Mouse (Mus musculus) hematopoietic stem cell, adult 5-6 weeks (primary cell): ENCODE data around the gene Crybb2. TPM values are rescaled to one million over a fixed set of nuclear protein-coding genes. Genes with fewer than 3 reads are reported as not detected.
"Not testable (repeated sequence)": the region's sequence is repeated elsewhere in the genome, so short reads cannot be mapped to it uniquely, and the experiment has no call there.

ENCODE experiments used
- ATAC-seq, 2 experiments: fragments of 125-278 bp in 1 of 2; replicated peaks in 1 of 2; 2 replicates each; pipeline ENCODE4 v1.8.0; 2016 to 2017; ENCODE audit warnings: inconsistent platforms in 2 of 2, mild to moderate bottlenecking in 2 of 2, moderate number of reproducible peaks in 2 of 2, low read depth in 1 of 2, moderate TSS enrichment in 1 of 2; ENCODE audit not compliant: low FRiP score in 2 of 2, poor library complexity in 2 of 2, severe bottlenecking in 2 of 2, insufficient read depth in 1 of 2, low TSS enrichment in 1 of 2
- total RNA-seq: library from RNA; stranded (forward); fragments of 172-1452, 232-1000 nt; gene quantifications from 2 replicates; pipeline ENCODE4 v1.2.3, GENCODE M21; 2017

Gene Crybb2
- not detected in 2 replicates for total RNA-seq

DNA sequence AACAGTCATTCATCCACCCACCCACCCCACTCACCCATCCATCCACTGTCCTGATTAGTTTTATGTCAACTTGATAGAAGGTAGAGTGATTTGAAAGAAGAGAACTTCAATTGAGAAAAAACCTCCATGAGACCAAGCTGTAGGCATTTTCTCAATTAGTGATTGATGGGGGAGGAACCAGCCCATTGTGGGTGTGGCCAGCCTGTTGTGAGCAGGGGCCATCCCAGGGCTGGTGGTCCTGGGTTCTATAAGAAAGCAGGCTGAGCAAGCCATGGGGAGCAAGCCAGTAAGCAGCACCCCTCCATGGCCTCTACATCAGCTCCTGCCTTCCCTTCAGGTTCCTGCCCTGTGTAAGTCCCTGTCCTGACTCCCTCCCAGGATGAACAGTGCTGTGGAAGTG is at the start of gene Crybb2:
Gene Crybb2 (minus strand): TSS at position 101 of the 400 bp plus-strand sequence.
- no peak for ATAC-seq

GRCm38 (mm10) chr5:113119291-113119690 is 49.4 kb upstream of the Crybb2 start:
- ATAC-seq = no peak

DNA sequence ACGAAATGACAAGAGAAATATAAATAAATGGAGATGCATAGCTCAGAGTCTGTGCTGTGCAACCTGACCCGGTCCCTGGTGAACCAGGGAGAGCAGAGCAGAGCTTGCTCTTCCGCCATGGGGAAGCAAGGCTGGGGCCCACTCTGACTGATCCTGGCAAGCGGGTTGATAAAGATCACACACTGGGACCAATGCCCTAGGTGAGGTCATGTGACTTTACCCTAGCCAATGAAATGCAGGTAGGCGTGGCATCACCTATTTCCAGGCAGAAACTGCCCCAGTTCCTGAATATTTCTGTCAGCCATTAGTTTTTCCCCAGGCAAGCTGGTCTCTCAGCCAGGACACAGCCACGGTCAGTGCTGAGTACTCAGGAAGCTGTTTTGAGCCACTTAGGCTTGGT is 48.8 kb upstream of the Crybb2 start:
- ATAC-seq = peak; percentile 33 to 57; a peak in 3 of 4 replicates

GRCm38 (mm10) chr5:113117361-113117760 is 47.4 kb upstream of the Crybb2 start:
- ATAC-seq = no peak

DNA sequence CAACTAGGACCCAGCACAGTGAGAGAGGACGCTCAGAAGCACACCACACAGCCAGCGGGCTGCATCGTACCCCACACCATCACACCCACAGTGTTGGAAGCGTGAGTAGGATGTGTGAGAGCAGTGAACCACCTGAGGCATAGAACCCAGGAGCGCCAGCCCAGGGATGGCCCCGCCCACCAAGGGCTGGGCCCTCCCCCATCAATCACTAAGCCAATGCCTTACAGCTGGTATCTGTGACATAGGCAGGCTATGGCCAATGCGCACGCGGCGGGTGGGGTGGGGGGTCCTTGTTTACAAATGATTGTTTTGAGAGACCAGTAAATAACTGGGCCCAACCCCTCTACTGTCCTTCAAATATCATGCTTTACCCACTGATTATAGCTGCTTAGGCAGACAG is 46.0 kb upstream of the Crybb2 start:
- no peak for ATAC-seq

DNA sequence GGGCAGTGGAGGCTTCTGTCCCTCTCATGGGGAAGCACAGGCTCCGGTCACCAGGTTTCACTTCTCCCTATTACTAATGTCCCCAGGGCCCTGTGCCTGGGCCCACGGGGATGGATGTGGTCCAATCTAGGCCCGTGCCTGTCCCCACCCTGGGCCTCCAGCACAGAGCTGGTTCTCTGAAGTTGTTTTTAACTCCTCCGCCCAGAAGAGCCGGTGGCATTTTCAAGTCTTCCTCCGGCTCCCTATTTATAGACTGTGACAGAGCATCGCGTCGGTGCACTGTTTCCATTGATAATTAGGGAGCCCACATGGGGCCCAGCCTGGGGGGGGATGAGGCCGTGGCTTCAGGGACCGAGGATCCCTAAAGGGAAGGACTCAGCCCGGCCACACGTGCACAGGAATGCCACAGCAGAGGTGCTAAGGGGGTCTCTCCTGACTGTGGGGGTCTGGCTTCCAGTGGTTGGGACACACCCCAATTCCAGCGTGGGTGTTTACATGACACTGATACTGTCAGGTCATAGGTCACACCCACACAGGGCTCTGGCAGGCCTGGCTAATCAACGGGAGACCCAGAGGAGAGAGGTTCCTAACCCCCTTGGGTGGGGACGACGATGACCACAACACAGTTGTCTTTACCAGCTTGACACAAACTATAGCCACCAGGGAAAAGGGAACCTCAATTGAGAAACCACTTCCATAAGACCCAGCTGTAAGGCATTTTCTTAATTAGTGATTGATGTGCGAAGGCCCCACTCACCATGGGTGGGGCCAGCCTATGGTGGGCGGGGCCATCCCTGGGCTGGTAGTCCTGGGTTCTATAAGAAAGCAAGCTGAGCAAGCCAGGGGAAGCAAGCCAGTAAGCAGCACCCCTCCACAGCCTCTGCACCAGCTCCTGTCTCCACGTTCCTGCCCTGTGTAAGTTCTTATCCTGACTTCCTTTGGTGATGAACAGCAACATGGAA is 44.6 kb upstream of the Crybb2 start:
- ATAC-seq = peak; percentile 8 to 32; a peak in 1 of 4 replicates

DNA sequence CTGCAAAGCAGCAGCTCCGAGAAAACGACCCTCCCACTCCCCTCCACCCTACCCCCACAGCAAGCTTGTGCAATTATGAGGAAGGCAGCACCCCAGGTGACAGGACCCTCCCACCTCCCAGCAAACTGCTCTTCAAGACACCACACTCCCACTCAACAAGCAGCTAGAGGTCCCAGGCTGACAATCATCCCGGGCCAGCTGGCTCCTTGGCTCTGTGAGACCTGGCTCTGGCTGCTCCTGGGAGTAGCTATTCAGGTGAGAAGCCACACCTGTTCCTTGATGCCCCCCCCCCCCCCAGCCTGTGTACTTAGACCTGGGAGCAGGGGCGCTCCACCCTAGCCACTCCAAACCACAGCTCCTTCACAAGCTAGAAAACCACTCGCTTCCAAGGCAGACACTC is 43.2 kb upstream of the Crybb2 start:
- ATAC-seq = no peak

- 0 out of 4 replicates have a peak, but pooled peaks of 1 of the 2 experiments have one; percentile 8 for ATAC-seq
These were observed 41.4 kb upstream of the Crybb2 start for GRCm38 (mm10) chr5:113111336-113111735.

GRCm38 (mm10) chr5:113110929-113111328 is 41.0 kb upstream of the Crybb2 start:
- 0 out of 4 replicates have a peak, but pooled peaks of 1 of the 2 experiments have one; percentile 5 for ATAC-seq

- not testable (repeated sequence) for ATAC-seq
These were observed 39.7 kb upstream of the Crybb2 start for GRCm38 (mm10) chr5:113109651-113110050.

GRCm38 (mm10) chr5:113108165-113108764 is 38.3 kb upstream of the Crybb2 start:
- ATAC-seq = no peak

DNA sequence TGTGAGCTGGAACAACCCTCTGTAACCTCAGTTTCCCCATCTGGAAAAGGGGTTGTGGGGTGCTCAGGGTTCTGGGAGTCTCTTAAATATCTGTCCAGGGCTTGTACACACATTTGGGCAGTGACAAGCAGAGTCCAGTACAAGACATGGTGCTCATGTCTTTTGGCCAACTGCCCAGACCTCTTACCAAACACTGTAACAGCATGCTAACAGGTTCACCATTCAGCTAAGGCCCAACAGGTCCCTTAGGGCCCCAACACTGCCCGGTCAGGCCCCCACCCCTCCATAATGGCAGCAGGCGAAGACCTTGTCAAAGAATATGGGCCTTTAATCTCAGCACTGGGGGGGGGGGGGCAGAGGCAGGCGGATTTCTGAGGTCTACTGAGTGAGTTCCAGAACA is 37.8 kb upstream of the Crybb2 start:
- ATAC-seq = no peak

GRCm38 (mm10) chr5:113106594-113106993 is 36.7 kb upstream of the Crybb2 start:
- no peak for ATAC-seq

DNA sequence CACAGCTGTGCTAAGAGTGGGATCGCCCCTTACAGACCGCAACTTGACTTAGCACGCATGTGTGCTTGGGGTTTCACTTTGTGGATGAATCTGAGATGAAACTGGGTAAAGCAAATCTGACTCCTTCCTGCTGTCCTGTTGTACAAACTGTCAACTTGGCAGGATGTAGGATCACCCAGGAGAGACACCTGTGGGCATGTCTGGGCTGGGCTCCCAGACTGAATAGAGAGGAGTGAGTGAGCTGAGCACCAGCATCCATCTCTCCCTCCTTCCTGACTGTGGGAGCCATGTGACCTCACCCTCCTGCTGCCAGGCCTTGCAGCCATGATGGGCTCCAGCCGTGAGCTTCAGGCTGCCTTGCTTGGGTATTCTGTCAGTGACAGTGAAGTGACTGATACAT is 35.6 kb upstream of the Crybb2 start:
- no peak for ATAC-seq

DNA sequence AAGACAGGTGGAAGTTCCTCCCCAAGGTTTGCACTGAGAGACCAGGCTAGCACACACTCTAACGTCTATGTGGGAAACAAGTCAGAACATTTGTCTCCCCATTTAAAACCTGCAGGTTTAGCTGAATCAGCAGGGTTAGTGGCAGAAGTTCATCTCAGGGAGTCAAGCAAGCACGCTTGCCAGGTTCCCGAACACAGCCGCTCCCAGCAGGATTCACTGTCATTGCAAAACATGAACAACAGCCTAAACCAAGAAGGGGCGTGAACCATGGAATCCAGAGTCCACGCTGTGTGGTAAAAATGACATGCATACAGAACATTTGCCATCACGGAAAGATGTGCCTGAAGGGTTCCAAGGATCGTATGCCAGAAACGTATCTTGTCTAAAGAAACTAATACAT is 35.1 kb upstream of the Crybb2 start:
- no peak for ATAC-seq

GRCm38 (mm10) chr5:113102455-113102854 is 32.5 kb upstream of the Crybb2 start:
- ATAC-seq = no peak

DNA sequence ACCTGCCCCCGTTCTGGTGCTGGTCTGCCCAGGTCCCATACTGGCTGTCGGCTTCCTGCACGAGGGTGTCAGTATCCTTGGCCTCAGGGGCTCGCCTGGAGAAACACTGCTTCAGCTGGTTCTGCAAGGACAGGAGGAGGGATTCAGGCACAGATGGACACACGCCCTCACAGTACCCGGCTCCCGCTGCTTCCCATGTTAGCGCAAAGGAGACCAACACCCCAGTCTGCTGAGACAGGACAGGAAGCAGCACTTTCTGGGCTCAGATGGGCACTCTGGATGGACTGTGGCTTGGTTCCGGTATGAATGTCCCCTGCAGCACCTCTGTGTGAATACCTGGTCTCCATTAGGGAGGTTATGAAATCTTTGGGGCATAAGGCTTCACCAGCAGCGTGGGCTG is 31.5 kb upstream of the Crybb2 start:
- no peak for ATAC-seq

DNA sequence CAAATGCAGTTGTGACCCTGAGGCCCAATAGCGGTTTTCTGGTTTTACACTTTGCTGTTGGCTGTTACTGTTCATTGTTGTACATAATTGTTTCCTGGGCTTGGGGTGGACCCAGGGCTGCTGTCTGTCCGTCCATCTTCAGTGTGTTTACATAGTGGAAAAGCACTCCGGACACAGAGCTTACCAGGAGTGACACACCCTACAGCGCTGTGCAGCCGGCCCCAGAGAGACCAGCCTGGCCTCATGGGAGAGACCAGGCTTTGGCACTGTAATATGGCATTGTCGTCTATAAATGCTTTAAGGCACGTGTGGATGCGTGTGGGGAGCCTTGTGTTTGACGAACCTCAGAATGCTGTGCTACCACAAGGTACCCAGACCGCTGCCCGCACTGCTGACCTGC is 30.5 kb upstream of the Crybb2 start:
- no peak for ATAC-seq
